Mouse (Mus musculus) kidney, adult 2 months (tissue): ENCODE measurements at regions not wholly inside any gene's neighbourhood (a gene's known extent, or its start where the extent isn't known, plus 50 kb on each side); places are given as distances from the start of the nearest gene placed in this dataset.

Source experiments
- DNase-seq: peaks from one replicate; pipeline ENCODE4 v3.0.0; 2021
- H3K27ac ChIP-seq: fragments of 200-500 bp; 2 replicates; pipeline ENCODE4 v1.5.1; 2012; ENCODE audit warnings: low read depth, low read length, control low read depth, inconsistent platforms; ENCODE audit not compliant: insufficient read depth
- H3K27me3 ChIP-seq: fragments of 200-500 bp; replicated peaks from 2 replicates; pipeline ENCODE4 v1.6.1; 2012; ENCODE audit warnings: mild to moderate bottlenecking, moderate library complexity, low read length, inconsistent platforms; ENCODE audit not compliant: control insufficient read depth, insufficient read depth
- H3K36me3 ChIP-seq: fragments of 200-500 bp; 2 replicates; pipeline ENCODE4 v1.6.1; 2012; ENCODE audit warnings: mild to moderate bottlenecking, moderate library complexity, low read length, inconsistent platforms; ENCODE audit not compliant: control insufficient read depth, insufficient read depth
- H3K4me1 ChIP-seq: fragments of 200-500 bp; 2 replicates; pipeline ENCODE4 v1.6.1; 2011; ENCODE audit warnings: low read length; ENCODE audit not compliant: control insufficient read depth, insufficient read depth
- H3K4me3 ChIP-seq: fragments of 200-500 bp; 2 replicates; pipeline ENCODE4 v1.5.1; 2011; ENCODE audit warnings: mild to moderate bottlenecking, low read depth, low read length, control low read depth; ENCODE audit not compliant: insufficient read depth
- CTCF ChIP-seq: fragments of 200-500 bp; conservative IDR thresholded peaks from 2 replicates; pipeline ENCODE4 v1.5.1; 2011; ENCODE audit warnings: low read depth, mild to moderate bottlenecking, control low read depth, low read length, moderate library complexity, mixed read lengths; ENCODE audit not compliant: insufficient read depth, insufficient read length
- POLR2A ChIP-seq: fragments of 200-500 bp; IDR thresholded peaks from one replicate; pipeline ENCODE4 v1.6.1; 2011; ENCODE audit warnings: low read depth, low read length, control low read depth
- WGBS: fragments of 180-500 bp; shearing (Covaris S2); methylation state at CpG from one replicate; pipeline ENCODE4 v1.1.7; 2018; 5-methylcytosine and 5-hydroxymethylcytosine counted together

- H3K27me3 ChIP-seq: no peaks in the 10 kb centered on the region
- no peaks in the 10 kb centered on the region for H3K4me1 ChIP-seq
- no peak for DNase-seq
- 82% methylated on average over 1 of the region's 1 CpGs for WGBS
- TF ChIP-seq POLR2A: no peak
- TF ChIP-seq CTCF: no peak
- no peak overlapping the region for H3K27ac ChIP-seq
- H3K4me3 ChIP-seq: no peak overlapping the region
- H3K36me3 ChIP-seq: no peaks in the 10 kb centered on the region
These were observed 517.2 kb upstream of the Epha5 start for GRCm38 (mm10) chr5:84934369-84934768.

- TF ChIP-seq CTCF (no peak), POLR2A (no peak)
- Histone ChIP-seq H3K27ac (no peak overlapping the region), H3K4me3 (no peak overlapping the region), H3K36me3 (no peaks in the 10 kb centered on the region), H3K4me1 (no peaks in the 10 kb centered on the region), H3K27me3 (no peaks in the 10 kb centered on the region)
- no peak for DNase-seq
- 72% methylated on average over 1 of the region's 1 CpGs for WGBS
These were observed 500.6 kb upstream of the Epha5 start for GRCm38 (mm10) chr5:84917631-84918292.

GRCm38 (mm10) chr5:84901669-84902068, 484.5 kb upstream of the Epha5 start:
- no peak for DNase-seq
- TF ChIP-seq POLR2A (no peak), CTCF (no peak)
- Histone ChIP-seq H3K36me3 (no peaks in the 10 kb centered on the region), H3K4me1 (no peaks in the 10 kb centered on the region), H3K27me3 (no peaks in the 10 kb centered on the region), H3K27ac (no peak overlapping the region), H3K4me3 (no peak overlapping the region)
- 62% methylated on average over 4 of the region's 4 CpGs for WGBS

- no peak overlapping the region for H3K27ac ChIP-seq
- no peak overlapping the region for H3K4me3 ChIP-seq
- TF ChIP-seq CTCF (no peak), POLR2A (no peak)
- no peak for DNase-seq
- 92% methylated on average over 1 of the region's 1 CpGs for WGBS
- no peaks in the 10 kb centered on the region for H3K36me3 ChIP-seq
- no peaks in the 10 kb centered on the region for H3K4me1 ChIP-seq
- no peaks in the 10 kb centered on the region for H3K27me3 ChIP-seq
These were observed 480.4 kb upstream of the Epha5 start for GRCm38 (mm10) chr5:84897535-84897934.

- H3K27me3 ChIP-seq: no peaks in the 10 kb centered on the region
- TF ChIP-seq POLR2A: no peak
- TF ChIP-seq CTCF: no peak
- WGBS: 48% methylated on average over 1 of the region's 1 CpGs
These were observed 436.4 kb upstream of the Epha5 start for GRCm38 (mm10) chr5:84853622-84854021.

GRCm38 (mm10) chr5:84849175-84849574, 432.0 kb upstream of the Epha5 start:
- Histone ChIP-seq H3K4me3 (no peak overlapping the region), H3K27ac (no peak overlapping the region), H3K4me1 (no peaks in the 10 kb centered on the region), H3K27me3 (no peaks in the 10 kb centered on the region), H3K36me3 (no peaks in the 10 kb centered on the region)
- DNase-seq: no peak
- TF ChIP-seq POLR2A (no peak), CTCF (no peak)

More at GRCm38 (mm10) chr5:84853622-84854021, 436.4 kb upstream of the Epha5 start:
- no peak overlapping the region for H3K4me3 ChIP-seq
- no peak overlapping the region for H3K27ac ChIP-seq
- H3K36me3 ChIP-seq: no peaks in the 10 kb centered on the region
- no peak for DNase-seq
- H3K4me1 ChIP-seq: no peaks in the 10 kb centered on the region

- no peak for DNase-seq
- 29% methylated on average over 2 of the region's 2 CpGs for WGBS
- no peaks in the 10 kb centered on the region for H3K36me3 ChIP-seq
- H3K4me1 ChIP-seq: no peaks in the 10 kb centered on the region
- no peak overlapping the region for H3K4me3 ChIP-seq
- H3K27ac ChIP-seq: no peak overlapping the region
- no peaks in the 10 kb centered on the region for H3K27me3 ChIP-seq
- no peak for TF ChIP-seq POLR2A
- TF ChIP-seq CTCF: no peak
These were observed 431.6 kb upstream of the Epha5 start for GRCm38 (mm10) chr5:84848765-84849164.
